Mouse (Mus musculus) central nervous system, embryonic 18 days (tissue): Measurements from ENCODE around the gene Alpk3. TPM values are rescaled to one million over a fixed set of nuclear protein-coding genes. Genes with fewer than 3 reads are reported as not detected.

Source experiments
- polyA plus RNA-seq: library from polyadenylated mRNA; depleted of rRNA; stranded (reverse); fragments of >200 nt; gene quantifications from 2 replicates; pipeline ENCODE4 v1.2.3, GENCODE M21; 2012; rRNA removed

Alpk3 gene
- polyA plus RNA-seq, result 0.13 and 0.29 TPM in 2 replicates

DNA sequence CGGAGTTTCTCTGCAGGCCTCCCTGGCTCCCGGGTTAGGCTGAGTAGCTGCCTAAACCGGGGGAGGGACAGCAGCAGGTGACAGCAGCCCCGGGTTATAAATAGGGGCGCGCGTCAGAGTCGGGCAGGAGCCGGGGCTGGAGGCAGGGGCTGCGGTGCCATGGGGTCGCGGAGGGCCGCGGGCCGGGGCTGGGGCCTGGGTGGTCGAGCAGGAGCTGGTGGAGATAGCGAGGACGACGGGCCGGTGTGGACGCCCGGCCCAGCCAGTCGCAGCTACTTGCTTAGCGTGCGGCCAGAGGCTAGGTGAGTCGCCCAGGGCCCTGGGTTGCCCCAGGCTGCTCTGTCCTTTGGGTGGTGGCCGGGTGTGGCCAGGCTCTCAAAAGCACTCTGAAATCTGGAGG, at the start of gene Alpk3:
Alpk3 (plus strand) TSS at position 130 of the 400 bp plus-strand sequence.

DNA sequence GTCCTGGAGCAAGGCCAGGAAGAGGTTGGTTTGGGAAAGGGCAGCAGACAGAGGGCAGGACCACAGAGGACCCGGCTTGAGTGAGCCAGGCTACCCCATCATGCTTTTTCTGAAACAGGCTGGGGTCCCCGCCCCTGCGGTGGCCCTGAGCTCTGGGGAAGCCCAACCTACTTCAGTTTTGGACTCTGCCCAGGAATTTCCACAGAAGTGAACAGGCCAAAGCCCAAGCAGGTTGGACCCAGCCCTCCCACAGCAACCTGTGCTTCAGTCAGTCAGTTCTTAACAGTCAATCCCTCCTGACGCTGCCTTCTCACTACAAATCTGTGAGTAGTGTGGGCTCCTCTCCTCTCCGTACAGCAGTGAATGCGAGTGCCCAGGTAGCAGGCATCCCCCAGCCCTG, 57.2 kb downstream of the Alpk3 start, which contains the start of gene Slc28a1:
Slc28a1 (plus strand) TSS at position 245 of the 400 bp plus-strand sequence.

Other genes with a start within 250 kb of the Alpk3 start
- 28.8 and 29.7 TPM in 2 replicates for gene Iqgap1, start 231.6 kb upstream of the Alpk3 start, polyA plus RNA-seq
- gene Zscan2, start 196.7 kb upstream of the Alpk3 start, polyA plus RNA-seq, result 25.7 and 29.5 TPM in 2 replicates
- gene Wdr73, start 156.3 kb upstream of the Alpk3 start, polyA plus RNA-seq, result 34.4 and 35.0 TPM in 2 replicates
- 10.4 and 12.3 TPM in 2 replicates for gene Nmb, start 152.5 kb upstream of the Alpk3 start, polyA plus RNA-seq
- gene Sec11a, start 109.8 kb upstream of the Alpk3 start, polyA plus RNA-seq, result 109 and 113 TPM in 2 replicates
- 14.2 and 16.6 TPM in 2 replicates for gene Zfp592, start 63.9 kb upstream of the Alpk3 start, polyA plus RNA-seq
- gene Slc28a1, start 57.2 kb downstream of the Alpk3 start, polyA plus RNA-seq, result 0.05 and 0.09 TPM in 2 replicates
- 2.8 and 3.4 TPM in 2 replicates for gene Pde8a, start 156.0 kb downstream of the Alpk3 start, polyA plus RNA-seq